Mouse (Mus musculus) frontal cortex, adult 2 months (tissue): ENCODE measurements around the gene Pla2g16. TPM values are rescaled to one million over a fixed set of nuclear protein-coding genes. Genes with fewer than 3 reads are reported as not detected.
A peak's percentile ranks its signal among the peaks of the same experiment; 100 is the strongest.

ENCODE experiments used
- DNase-seq, 2 experiments: peaks; one replicate each; pipeline ENCODE4 v3.0.0; 2022; ENCODE audit warnings: low spot score in 1 of 2; ENCODE audit errors: extremely low spot score in 1 of 2
- polyA plus RNA-seq: library from polyadenylated mRNA; depleted of rRNA; stranded (reverse); fragments of >200 nt; gene quantifications from 2 replicates; pipeline ENCODE4 v1.2.3, GENCODE M21; 2012; rRNA removed

The Pla2g16 gene
- polyA plus RNA-seq, 1 experiment = 45.7 TPM

DNA sequence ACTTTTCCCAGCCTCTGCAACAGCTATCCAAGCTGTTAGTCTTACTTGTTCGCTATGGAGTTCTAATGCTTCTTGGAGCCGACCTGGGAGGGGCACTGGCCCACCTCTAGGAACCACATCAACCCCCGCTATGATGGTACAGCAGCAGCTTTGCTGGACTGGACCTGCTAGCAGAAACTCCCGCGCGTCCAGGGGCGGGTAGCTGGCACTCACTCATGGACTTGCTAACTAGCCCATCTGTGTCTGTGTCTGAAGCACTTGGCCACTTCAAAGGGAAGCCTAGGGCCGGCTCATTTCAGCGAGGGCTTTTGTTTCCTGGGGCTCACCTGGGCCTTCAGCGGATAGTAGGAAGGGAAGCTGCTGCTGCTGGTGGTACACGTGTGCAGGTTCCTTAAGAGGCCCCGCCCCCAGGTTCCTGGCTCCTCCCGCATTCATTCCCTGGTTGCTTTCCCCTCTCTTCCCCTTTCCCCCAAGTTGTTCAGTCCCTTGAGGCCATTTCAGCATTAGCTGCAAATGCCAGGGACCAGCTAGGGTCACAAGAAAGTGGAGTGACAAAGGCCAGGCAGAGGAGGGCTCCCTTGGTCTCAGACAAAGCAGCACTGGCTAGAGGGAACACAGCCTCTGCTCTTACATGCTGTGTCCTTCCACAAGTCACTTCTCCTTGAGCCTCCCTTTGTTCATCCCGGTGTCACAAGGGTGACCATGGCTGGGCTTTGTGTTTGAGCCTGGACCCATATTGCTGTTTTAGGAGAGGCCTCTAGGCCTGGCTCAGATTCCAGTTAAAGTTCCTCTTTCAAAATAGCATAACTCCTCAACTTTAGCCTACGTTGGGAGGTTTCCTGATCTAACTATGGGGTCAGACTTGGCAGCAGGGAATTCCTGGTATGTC lies 49.8 kb downstream of the Pla2g16 start, which contains the start of gene Lgals12:
Gene Lgals12 (minus strand): TSS at position 393 of the 889 bp plus-strand sequence.
- peak in 1 of 2 experiments; percentile 57 for DNase-seq

DNA sequence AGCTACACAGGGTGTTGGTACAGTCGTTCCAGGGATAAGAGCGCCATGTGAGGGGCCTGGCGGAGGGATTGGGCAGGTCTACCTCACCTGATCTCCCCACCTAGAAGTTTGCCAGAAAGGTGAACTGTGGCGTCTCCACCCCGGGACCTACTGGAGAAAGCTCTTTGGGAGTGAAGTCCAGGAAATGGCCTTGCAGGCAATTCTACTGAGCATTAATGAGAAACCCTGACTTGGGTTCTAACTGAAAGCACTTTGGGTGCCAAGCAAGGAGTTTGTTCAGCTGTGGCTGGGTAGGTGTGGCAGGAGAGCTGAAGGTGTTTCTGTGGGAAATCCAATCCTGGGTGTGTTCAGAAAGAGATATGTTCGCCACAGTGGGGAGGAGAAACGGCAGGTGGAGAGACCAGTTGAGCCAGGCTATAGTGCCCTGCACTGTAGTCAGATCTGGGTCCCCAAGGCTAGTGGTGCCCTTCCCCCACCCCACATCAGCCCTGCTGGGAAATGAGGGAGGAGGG lies 50.5 kb downstream of the Pla2g16 start:
- DNase-seq = no peak

- peak; percentile 32 to 73 for DNase-seq
Observed at GRCm38 (mm10) chr19:7611942-7612757, 54.9 kb downstream of the Pla2g16 start, which contains the start of gene Hrasls5. Gene Hrasls5 (plus strand): TSS chr19:7612541.

GRCm38 (mm10) chr19:7613151-7613550 lies 55.9 kb downstream of the Pla2g16 start:
- no peak for DNase-seq

DNA sequence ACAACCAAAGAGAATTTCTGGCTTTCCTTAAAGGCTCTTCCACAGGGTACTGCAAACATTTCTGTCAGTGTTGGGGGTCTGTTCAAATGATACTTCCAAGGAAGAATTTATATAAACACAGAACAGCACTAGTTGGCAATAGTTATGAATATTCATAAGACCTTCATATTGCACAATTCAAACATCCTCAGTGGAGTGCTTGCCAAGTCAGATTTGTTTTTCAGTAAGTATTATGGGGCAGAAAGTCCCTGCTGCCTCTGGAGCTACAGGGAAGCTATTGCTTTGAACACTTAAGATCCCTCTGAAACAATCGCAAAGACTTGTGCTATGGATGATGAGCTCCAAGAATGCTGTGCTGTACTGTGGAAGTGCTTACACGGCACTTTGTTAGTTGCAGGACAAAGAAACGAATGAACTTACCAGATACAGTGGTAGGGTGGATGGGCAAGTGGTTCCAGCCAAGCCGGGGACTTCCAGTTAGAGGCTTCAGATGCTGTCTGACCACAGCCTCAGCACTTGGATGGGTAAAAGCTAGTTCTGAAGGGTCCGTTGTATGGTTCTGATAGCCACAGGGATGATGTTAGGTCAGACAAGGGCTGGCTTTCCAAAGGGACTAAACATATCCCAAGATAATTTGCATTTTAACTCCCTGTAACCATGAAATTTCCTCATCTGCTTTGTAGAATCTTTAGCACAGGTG lies 59.1 kb downstream of the Pla2g16 start:
- no peak for DNase-seq

DNA sequence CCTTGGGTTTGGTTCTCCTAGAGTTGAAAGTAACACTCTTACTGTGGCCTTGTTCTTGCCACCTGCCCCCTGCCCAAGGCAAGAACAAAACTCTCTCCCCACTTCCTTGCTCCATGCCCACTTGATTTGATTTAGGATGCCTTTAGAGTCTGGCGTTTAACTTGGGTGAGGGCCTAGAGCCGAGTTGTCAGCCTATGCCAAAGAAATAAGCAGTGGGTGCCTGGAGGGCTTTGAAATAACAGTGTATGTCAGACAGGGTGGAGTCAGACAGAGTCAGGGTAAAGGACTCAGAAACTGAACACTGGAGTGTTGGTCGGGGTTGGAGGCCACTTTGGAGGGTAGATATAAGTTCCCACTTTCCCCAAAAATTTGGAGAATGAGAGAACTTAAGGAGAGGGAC lies 59.8 kb downstream of the Pla2g16 start:
- no peak for DNase-seq

DNA sequence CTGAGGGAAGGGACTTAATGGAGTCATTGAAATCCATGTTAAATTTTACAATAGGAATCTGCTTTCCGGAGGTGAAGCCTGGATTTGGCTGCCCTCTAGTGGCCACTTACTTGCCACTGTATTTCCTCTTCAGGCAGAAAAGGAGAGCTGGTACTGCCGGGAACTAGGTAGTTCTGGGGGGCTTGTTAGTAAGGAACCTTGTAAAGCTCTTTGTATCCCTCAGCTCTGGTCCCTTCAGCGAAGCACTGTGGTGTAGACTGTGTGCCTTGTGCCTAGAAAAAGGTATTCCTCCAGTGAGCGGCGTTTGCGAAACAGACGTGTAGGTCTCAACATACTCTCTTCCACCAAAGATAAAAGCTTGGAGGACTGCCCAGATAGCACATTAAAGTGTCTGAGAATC lies 60.4 kb downstream of the Pla2g16 start:
- peak in 1 of 2 experiments; percentile 84 for DNase-seq

DNA sequence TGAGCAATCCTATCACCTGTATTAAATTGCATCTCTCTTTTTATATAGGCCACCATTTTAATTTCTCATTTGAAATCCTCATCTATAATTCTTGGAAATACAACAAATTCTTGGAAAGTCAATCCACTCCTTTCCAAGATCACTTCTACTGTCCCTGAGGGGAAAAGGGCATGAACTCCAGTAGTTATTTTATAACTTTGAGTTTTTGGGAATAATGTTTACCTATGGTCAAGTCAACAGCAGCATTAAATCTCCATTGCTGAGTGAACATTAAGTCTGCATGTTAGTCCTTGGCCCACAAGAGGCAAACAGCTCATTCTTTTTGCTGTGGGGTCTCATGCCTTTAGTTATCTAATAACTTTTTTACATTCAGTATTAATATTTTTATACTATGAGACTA lies 75.8 kb downstream of the Pla2g16 start:
- no peak for DNase-seq

DNA sequence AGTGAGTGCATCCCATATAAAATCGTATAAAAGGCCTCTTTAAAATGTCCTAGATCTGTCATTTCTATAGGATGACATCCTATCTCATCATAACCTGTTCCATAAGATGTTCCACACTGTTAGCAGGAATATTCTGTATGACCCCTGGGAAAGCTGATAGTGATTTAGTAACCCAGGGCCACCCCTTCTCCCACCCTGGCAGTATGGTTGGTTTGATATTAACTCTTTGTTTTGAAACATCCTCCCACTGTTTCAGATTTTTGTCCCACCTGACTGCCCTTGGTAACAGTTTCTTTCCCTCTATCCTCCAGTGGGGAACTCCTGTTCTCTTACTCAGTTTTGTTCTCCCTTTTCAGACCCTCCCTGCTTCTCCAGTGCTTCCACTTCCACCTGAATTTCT lies 76.5 kb downstream of the Pla2g16 start:
- DNase-seq = no peak

Other genes starting within 250 kb of the Pla2g16 start
- gene Mark2, start 215.6 kb upstream of the Pla2g16 start, polyA plus RNA-seq = 93.6 and 105 TPM in 2 replicates
- 20.1 and 21.8 TPM in 2 replicates for gene Spindoc, start 174.5 kb upstream of the Pla2g16 start, polyA plus RNA-seq
- 31.1 and 32.0 TPM in 2 replicates for gene 2700081O15Rik, start 139.8 kb upstream of the Pla2g16 start, polyA plus RNA-seq
- 724 and 734 TPM in 2 replicates for gene Rtn3, start 74.2 kb upstream of the Pla2g16 start, polyA plus RNA-seq
- gene Atl3, start 63.4 kb upstream of the Pla2g16 start, polyA plus RNA-seq = 14.3 and 18.7 TPM in 2 replicates
- gene Lgals12, start 49.7 kb downstream of the Pla2g16 start, polyA plus RNA-seq = 0.59 and 0.64 TPM in 2 replicates
- gene Hrasls5, start 55.1 kb downstream of the Pla2g16 start, polyA plus RNA-seq = 0.08 and 0.11 TPM in 2 replicates
- not detected in 2 replicates for gene Slc22a19, start 153.9 kb downstream of the Pla2g16 start, polyA plus RNA-seq
- gene Slc22a26, start 245.2 kb downstream of the Pla2g16 start, polyA plus RNA-seq = not detected in 2 replicates